In the genomic region with DNA sequence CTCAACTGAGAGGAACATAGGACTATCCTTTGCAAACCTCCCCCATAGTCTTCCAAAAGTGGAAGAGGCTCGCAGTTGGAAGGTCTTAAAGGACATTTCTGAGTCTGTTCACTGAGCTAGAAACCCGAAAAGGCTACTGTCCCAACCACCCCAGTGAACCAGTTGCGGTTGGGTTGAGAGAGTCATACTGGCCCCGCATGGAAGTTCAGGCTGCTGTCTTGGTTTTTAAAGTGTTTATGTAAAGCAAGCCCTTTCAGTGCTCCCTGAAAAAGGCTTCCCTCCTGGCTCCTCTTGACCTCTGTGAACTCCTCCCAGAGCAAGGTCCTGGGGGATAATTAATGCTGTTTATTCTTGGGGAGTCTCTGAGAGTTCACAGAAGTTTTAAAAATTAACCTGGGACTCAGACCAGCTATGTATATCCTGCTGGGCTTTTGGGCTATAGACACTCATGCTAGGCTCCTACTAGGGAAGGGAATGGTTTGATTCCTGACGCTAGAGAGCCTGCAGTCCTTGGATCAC, we compare ENCODE assay signal across 31 mouse cellular contexts. TPM values are rescaled to one million over a fixed set of nuclear protein-coding genes. Genes with fewer than 3 reads are reported as not detected.
DNase-seq lines count a peak whose midpoint lies in the region; ATAC-seq and TF ChIP-seq lines count a peak whose summit lies in the region.
"Had no signal": no experiment of that assay in that cellular context is flagged by ENCODE, and none has a peak within 500 bp of the region (broad histone marks: within the 10 kb centered on the region; RNA-seq: fewer than 3 reads in every experiment).

No protein-coding gene starts in this region.

- TF ChIP-seq CTCF in kidney, adult 2 months (conservative IDR thresholded peaks at IDR 0.05; ENCODE audit: insufficient read depth, insufficient read length, low read depth, low read length): no peak

- peaks cover 76% of the 10 kb centered on the region for H3K4me1 ChIP-seq in heart, embryonic 10.5 days
- H3K4me1 ChIP-seq in kidney, adult 2 months (ENCODE audit: control insufficient read depth, insufficient read depth, low read length): peaks cover 17% of the 10 kb centered on the region; the same call in 1 of the 2 replicates
- peaks cover 71% of the 10 kb centered on the region for H3K4me1 ChIP-seq in kidney, embryonic 16.5 days (ENCODE audit: insufficient read depth, low read length)
- H3K4me1 ChIP-seq: limb, embryonic 15.5 days had no signal

- peak overlapping the region; percentile 80; the same call in 1 of the 2 replicates for H3K27ac ChIP-seq in heart, embryonic 10.5 days
- no peak overlapping the region for H3K27ac ChIP-seq in kidney, adult 2 months (ENCODE audit: insufficient read depth, low read depth, low read length)
- peak overlapping the region; percentile 43 for H3K27ac ChIP-seq in kidney, embryonic 16.5 days (ENCODE audit: low read length)
- H3K27ac ChIP-seq: embryonic facial prominence, embryonic 15.5 days; forebrain, embryonic 13.5 days; hindbrain, embryonic 10.5 days; hindbrain, embryonic 15.5 days; limb, embryonic 10.5 days; limb, embryonic 15.5 days; liver, embryonic 14.5 days; stomach, postnatal 0 days had no signal

- no peak overlapping the region for H3K4me2 ChIP-seq in kidney, embryonic 16.5 days (replicated peaks; ENCODE audit: low read depth, low read length)
- H3K4me2 ChIP-seq: embryonic facial prominence, embryonic 15.5 days; forebrain, embryonic 13.5 days; hindbrain, embryonic 15.5 days; limb, embryonic 15.5 days; lung, embryonic 14.5 days had no signal

- TF ChIP-seq POLR2A in kidney, adult 2 months (IDR thresholded peaks at IDR 0.05; ENCODE audit: low read depth, low read length): no peak

- peak; percentile 33 for ATAC-seq in kidney, embryonic 16.5 days (ENCODE audit: low FRiP score, low TSS enrichment)
- ATAC-seq in erythroid progenitor cell, adult 5-6 weeks (replicated peaks; ENCODE audit: low FRiP score, poor library complexity, severe bottlenecking): no peak
- ATAC-seq: forebrain, embryonic 13.5 days; inflammation-experienced regulatory T-cells, adult 6 months; midbrain, embryonic 16.5 days had no signal

- H3K27me3 ChIP-seq in heart, embryonic 10.5 days (ENCODE audit: insufficient read depth, poor library complexity, severe bottlenecking): peaks cover 52% of the 10 kb centered on the region
- H3K27me3 ChIP-seq in kidney, adult 2 months (replicated peaks; ENCODE audit: control insufficient read depth, insufficient read depth, low read length): no peaks in the 10 kb centered on the region
- no peaks in the 10 kb centered on the region for H3K27me3 ChIP-seq in kidney, embryonic 16.5 days (ENCODE audit: insufficient read depth, low read length)
- H3K27me3 ChIP-seq: forebrain, embryonic 13.5 days; hindbrain, embryonic 15.5 days had no signal

- H3K36me3 ChIP-seq in heart, embryonic 10.5 days: no peaks in the 10 kb centered on the region
- H3K36me3 ChIP-seq in kidney, adult 2 months (ENCODE audit: control insufficient read depth, insufficient read depth, low read length): no peaks in the 10 kb centered on the region
- H3K36me3 ChIP-seq in kidney, embryonic 16.5 days (ENCODE audit: insufficient read depth, low read length): no peaks in the 10 kb centered on the region
- H3K36me3 ChIP-seq: embryonic facial prominence, embryonic 10.5 days; embryonic facial prominence, embryonic 15.5 days; G1E; hindbrain, embryonic 10.5 days; hindbrain, embryonic 15.5 days; limb, embryonic 10.5 days; limb, embryonic 15.5 days had no signal

- H3K9ac ChIP-seq in kidney, embryonic 16.5 days (replicated peaks; ENCODE audit: low read length): no peak overlapping the region
- H3K9ac ChIP-seq: embryonic facial prominence, embryonic 15.5 days; forebrain, embryonic 13.5 days; hindbrain, embryonic 15.5 days; limb, embryonic 15.5 days; liver, embryonic 14.5 days; lung, embryonic 14.5 days had no signal

- 68% methylated on average over 5 of the region's 5 CpGs for WGBS in heart, embryonic 10.5 days
- WGBS in kidney, adult 2 months: 27% methylated on average over 5 of the region's 5 CpGs
- 28% methylated on average over 5 of the region's 5 CpGs for WGBS in kidney, embryonic 16.5 days

- no peak overlapping the region for H3K4me3 ChIP-seq in heart, embryonic 10.5 days
- no peak overlapping the region for H3K4me3 ChIP-seq in kidney, adult 2 months (ENCODE audit: insufficient read depth, low read depth, low read length)
- no peak overlapping the region for H3K4me3 ChIP-seq in kidney, embryonic 16.5 days (ENCODE audit: low read length)
- H3K4me3 ChIP-seq: embryonic facial prominence, embryonic 10.5 days; embryonic facial prominence, embryonic 15.5 days; forebrain, embryonic 13.5 days; hindbrain, embryonic 10.5 days; hindbrain, embryonic 15.5 days; limb, embryonic 10.5 days; limb, embryonic 15.5 days had no signal

- H3K9me3 ChIP-seq in heart, embryonic 10.5 days: no peaks in the 10 kb centered on the region
- H3K9me3 ChIP-seq in kidney, embryonic 16.5 days (ENCODE audit: low read length): no peaks in the 10 kb centered on the region
- H3K9me3 ChIP-seq: embryonic facial prominence, embryonic 10.5 days; embryonic facial prominence, embryonic 15.5 days; forebrain, embryonic 13.5 days; hindbrain, embryonic 10.5 days; hindbrain, embryonic 15.5 days; limb, embryonic 10.5 days; limb, embryonic 15.5 days had no signal

- no peak for DNase-seq in heart, embryonic 10.5 days (ENCODE audit: low spot score)
- DNase-seq in heart, adult 9 months (ENCODE audit: low spot score in 2 of 2): no peak
- DNase-seq in brain, adult 2 months (ENCODE audit: low read depth, low spot score): peak; percentile 27
- peak; percentile 72 for DNase-seq in kidney, adult 2 months
- no peak for DNase-seq in spleen, postnatal 14 days (ENCODE audit: low spot score in 2 of 2)
- DNase-seq in spleen, postnatal 4 days (ENCODE audit: low spot score in 2 of 2): no peak
- DNase-seq: adrenal gland, adult 8-10 months; cerebellum, adult 18-20 months; cerebellum, postnatal 25 days; gastrocnemius, postnatal 14 days; heart, adult 18-20 months; heart, postnatal 14 days; lung, embryonic 14.5 days; lung, postnatal 14 days; right cerebral cortex, postnatal 25 days; thymus, adult 18-20 months had no signal

RNA-seq across cellular contexts. Expression of gene Dact2, which starts 33.1 kb away (rescaled TPM):
- 0.59 and 1.4 TPM in 2 replicates for polyA plus RNA-seq in heart, embryonic 10.5 days (2016; fragmentation: Nextera tagmentation; extraction: Ambion mirVana)
- polyA plus RNA-seq in kidney, adult 2 months (2012; rRNA removed): 23.3 and 24.2 TPM in 2 replicates
- 15.0 and 17.7 TPM in 2 replicates for polyA plus RNA-seq in kidney, embryonic 16.5 days (2015; fragmentation: Nextera tagmentation; extraction: Ambion mirVana)
- not detected in 2 replicates for total RNA-seq in erythroid progenitor cell, adult 5-6 weeks (2015; ENCODE audit: low replicate concordance)
- not detected in 2 replicates for total RNA-seq in erythroid progenitor cell, adult 5-6 weeks (2017; ENCODE audit: low replicate concordance)
- total RNA-seq: G1E; neutrophil, adult 5-6 weeks had no signal
- polyA plus RNA-seq: G1E had no signal

Comparison
In these comparisons a context has a peak if more than half of its experiments do, and no peak if none do; other contexts are left out.
1. DNase-seq: peak in brain, adult 2 months (single experiment) and kidney, adult 2 months (single experiment); none in heart, embryonic 10.5 days (single experiment), heart, adult 9 months (0 of 2), spleen, postnatal 14 days (0 of 2) and spleen, postnatal 4 days (0 of 2).